Mouse (Mus musculus) kidney, adult 2 months (tissue): Measurements from ENCODE around the gene Antxrl.

Experiments used
- CTCF ChIP-seq: fragments of 200-500 bp; conservative IDR thresholded peaks from 2 replicates; pipeline ENCODE4 v1.5.1; 2011; ENCODE audit warnings: low read depth, mild to moderate bottlenecking, control low read depth, low read length, moderate library complexity, mixed read lengths; ENCODE audit not compliant: insufficient read depth, insufficient read length
- POLR2A ChIP-seq: fragments of 200-500 bp; IDR thresholded peaks from one replicate; pipeline ENCODE4 v1.6.1; 2011; ENCODE audit warnings: low read depth, low read length, control low read depth

DNA sequence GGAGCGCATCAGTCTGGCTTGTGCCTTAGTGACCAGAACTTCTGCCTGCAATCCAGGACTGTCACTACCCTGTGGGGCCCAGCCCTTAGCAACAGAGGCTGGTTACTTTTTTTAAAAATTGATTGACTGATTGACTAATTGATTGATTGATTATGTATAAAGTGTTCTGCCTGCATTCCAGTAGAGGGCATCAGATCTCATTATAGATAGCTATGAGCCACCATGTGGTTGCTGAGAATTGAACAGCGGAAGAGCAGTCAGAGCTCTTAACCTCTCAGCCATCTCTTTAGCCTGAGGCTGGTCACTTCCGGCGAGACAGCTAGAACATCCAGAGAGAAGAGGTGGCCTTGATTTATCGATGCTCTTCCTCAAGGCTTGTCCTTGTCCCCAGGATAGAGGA, 24.7 kb downstream of the Antxrl start:
- TF ChIP-seq POLR2A (no peak), CTCF (no peak)
